Mouse (Mus musculus) urinary bladder, postnatal 14 days (tissue): ENCODE measurements around the gene A630001G21Rik.
A peak's percentile ranks its signal among the peaks of the same experiment; 100 is the strongest.

Experiments
- DNase-seq: peaks from one replicate; pipeline ENCODE4 v3.0.0; 2021; ENCODE audit warnings: low spot score

A630001G21Rik gene

DNA sequence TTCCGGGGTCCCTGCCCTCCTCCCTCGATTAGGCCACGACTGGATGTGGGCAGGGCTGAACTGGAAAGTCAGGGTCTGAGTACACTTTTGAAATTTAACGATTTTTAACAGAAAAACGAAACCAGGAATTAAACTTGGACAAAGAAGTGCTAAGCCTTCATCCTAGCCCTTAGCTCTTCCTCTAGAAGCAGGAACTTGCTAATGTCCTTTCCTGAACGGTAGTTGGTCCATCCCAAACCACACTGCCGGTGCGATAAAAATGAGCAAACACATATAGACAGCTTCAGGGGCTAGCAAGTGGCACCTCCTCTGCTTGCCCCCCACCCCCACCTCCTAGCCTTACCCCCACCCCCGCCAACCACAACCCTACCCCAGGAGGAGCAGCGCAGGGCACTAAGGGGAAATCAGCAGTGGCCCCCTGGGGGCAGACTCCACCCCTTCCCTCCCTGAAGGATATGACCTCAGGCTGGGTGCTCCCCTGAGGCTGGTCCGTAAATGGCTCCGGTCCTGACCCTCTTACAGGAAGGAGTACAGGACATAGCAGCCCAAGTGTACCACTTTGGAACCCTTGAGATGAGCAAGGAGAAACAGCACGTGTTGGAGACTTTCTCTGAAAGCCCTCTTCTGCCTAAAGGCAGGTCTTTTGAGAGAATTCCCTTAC lies 42.9 kb downstream of the A630001G21Rik start:
- DNase-seq = no peak

DNA sequence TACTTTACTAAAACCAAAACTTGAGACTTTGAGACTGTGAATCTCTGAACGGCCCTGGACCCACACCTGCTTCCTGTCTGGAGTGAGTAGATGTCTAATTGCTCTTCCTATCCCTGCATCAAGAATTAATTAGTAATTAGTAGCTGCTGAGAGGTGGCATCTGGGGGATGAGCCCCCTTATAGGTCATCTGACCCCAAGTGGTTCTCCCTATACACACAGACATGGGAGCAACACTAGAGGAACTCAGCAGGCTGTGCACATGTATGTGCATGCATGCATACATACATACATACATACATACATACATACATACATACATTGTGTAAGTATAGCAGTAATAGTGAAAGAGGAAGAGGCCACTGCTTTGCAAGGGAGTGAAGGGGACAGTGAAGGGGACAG lies 43.9 kb downstream of the A630001G21Rik start:
- DNase-seq = no peak

DNA sequence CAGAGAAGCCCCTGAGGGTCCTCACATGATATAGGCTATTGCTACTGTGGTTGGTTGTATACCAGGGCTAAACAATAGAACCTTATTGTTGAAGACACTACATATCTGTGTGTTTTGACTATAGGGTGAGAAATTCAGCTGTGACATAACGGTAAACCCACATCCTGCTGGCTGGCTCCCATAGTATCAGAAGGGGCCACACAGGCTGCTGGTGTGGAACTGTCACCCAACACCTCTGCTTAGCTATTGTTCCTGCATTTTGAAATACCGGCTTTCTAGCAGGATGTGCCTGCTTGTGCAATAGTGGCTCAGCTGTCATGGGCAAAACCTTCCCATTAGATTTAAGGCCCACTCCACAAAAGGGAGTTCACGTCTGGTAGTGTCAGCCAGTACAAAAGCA lies 45.9 kb downstream of the A630001G21Rik start:
- no peak for DNase-seq

DNA sequence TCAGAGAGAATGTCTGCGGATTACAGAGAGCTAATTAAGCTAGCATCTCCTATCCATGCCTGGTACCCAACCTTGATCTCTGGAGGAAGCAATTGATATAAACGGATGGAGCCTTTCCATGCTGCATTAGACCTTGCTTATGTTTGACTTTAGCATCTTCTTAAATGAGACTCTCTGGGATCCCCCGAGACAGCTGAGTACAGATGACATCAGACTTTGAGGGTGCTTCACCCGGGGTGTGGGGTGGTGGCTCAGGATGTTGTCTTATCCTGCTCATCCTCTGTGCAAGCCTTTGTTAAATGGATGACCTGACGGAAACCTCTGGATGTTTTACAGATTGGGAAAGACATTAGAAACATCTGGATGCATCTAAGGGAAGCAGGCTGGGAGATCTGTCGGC lies 48.0 kb downstream of the A630001G21Rik start:
- DNase-seq = no peak

DNA sequence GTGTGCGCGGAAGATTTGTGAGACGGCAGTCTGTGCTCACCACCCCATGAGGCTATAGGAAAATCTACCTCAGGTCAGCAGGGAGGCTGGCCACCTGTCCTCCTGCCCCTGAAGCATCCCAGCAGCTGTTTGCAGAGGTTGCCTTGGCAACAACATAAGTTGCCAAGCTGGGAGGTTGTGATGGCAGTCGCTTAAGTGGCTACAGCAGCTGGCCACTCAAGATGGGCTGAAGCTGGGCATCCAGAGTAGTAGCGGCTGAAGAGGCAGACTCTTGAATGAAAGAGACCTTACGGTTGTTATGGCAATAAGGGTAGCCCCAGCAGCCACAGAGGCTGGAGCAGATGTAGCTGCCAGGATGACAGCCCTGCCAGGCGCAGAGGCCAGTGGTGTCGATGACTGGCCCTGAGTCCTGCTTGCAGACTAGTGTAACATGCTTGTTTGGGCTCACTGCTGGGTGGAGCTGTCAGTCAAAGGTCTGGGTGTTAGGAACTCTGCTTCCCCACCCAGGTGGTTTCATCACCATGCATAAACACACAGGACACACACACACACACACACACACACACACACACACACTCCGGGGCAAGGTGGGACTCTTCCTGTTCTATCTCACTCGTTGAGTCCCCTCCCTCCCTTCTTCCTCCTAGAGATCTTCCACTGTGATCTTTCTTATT lies 58.1 kb downstream of the A630001G21Rik start:
- no peak for DNase-seq

DNA sequence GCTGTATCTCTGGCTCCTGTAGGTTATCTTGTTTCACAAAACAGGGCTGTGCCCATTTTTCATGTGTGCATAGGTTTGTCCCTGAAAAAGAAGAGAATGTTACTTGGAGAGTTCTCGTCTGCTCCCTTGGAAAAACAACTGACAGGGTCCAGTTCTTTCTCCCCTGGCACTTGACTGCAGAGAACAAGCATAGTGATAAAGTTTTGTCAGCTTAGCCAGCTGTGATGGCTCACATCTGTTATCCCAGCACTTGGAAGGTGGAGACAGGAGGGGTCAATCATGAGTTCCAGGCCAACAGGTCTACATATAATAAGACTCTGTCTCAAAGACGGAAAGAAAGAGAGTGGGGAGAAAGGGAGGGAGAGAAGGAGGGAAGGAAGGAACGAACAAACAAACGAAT lies 59.4 kb downstream of the A630001G21Rik start:
- DNase-seq = no peak

DNA sequence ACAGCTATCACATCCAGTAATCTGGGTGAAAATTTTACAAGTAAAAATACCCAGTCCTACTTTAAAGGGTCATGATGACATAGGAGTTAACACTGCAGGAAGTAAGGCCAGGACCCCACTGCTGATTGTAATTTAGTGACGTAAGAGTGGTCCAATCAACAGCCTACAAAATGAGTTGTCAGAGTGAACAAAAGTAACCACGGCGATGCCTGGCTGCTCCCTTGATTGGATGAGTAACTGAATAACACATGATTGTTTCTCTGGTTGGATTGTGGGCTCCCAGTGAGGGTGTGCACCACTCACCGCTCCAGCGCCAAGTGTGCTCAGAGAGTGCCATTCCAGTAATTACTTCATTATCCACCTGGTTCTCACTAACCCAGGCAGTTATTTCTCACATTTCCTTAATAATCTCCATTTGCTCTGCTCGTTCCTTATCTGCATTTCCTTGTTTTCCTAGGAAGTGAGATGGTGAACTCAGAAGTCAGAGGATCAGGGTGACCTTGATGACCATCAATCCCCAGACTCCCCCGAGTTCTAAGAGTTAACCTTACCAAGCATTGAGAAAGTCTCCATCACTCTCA lies 61.9 kb downstream of the A630001G21Rik start:
- DNase-seq = no peak

DNA sequence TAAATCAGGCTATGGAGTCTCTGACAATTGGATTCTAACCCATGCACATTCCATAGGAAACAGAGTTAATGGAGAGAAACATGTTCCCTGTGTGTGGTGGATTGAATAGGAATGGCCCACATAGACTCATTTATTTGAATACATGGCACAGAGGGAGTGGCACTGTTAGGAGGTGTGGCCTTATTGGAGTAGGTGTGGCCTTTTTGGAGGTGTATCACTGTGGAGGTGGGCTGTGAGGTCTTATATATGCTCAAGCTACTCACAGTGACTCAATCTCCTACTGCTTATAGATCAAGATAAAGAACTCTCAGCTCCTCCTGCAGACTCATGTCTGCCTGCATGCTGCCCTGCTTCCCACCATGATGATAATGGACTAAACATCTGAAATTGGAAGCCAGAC lies 63.9 kb downstream of the A630001G21Rik start:
- no peak for DNase-seq

DNA sequence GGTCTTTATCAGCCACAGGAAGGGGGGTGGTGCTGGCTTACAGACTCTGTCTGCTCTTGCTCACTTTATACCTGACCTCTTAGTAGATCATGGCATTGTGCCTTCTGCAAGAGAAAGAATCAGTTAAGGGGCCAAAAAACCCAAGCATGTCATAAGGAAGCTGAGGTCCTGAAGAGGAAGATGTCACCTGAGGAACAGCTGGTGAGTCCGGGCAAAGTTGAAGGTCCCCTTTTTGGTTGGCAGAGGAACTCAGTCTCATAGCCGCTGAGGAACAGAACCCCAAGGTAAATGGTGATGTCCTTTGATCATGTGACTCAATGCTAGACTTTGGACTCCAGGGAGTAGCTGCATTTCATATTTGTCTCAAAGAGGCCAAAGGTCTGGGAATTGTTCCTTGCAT lies 71.7 kb downstream of the A630001G21Rik start:
- no peak for DNase-seq

DNA sequence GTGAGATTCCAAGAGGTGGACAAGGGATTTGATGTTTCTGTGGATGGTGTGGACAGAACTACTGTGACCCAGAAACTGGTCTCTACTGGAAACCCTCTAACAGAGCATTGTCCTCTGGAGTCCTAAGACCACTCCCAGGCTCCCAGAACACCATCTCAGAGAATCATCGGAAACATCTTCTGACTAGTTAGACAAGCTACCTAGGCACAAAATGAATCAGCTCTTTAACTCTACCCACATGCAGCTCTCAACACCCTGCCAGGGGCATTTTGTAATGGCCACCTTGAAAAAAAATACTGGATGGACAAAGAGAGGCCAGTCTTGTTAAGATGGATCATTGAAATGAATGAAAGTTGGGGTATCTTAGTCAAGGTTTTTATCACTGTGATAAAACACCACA lies 72.9 kb downstream of the A630001G21Rik start:
- DNase-seq = no peak

DNA sequence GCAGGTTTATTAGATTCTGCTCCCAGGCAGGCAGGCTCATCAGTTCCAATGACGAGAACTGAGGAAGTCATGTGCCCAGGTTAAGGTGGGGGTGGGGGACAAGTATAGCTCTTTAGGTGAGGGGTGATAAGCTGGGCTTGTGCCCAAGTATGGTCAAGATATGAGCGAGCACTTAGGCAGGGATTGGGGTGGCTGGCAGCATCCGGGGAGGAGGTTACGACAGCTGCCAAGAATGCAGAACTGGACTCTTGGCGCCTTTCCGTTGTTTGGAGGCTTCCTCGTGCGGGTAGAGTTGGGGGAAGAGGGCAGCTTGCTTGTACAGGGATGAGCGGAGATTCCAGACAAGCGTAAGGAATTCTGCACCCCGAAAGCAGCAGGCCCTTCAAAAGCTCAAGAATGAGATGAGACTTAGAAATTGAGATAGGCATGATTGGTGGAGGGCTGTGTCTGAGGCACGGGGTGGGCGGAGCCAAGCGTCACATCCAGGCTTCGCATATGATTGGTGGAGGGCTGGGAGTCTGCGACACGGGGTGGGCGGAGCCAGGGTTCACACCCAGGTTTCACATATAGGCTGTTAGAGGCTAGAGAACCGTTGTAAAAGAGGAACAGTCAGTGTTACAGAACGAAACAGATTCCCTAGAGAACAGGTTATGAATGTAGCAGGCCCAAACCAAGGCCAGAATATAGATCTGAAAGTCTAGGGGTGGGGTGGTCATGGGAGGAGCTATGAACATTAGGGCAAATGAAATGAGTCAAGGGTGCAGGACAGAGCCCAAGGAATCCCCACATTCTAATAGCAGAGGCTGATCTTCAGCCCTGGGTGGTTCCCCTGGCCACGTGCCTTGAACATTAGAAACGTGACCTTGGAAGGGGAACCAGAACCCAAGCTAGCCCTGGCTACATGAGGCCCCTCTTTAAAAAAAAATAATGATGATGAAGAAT lies 74.9 kb downstream of the A630001G21Rik start:
- DNase-seq = peak; percentile 82

DNA sequence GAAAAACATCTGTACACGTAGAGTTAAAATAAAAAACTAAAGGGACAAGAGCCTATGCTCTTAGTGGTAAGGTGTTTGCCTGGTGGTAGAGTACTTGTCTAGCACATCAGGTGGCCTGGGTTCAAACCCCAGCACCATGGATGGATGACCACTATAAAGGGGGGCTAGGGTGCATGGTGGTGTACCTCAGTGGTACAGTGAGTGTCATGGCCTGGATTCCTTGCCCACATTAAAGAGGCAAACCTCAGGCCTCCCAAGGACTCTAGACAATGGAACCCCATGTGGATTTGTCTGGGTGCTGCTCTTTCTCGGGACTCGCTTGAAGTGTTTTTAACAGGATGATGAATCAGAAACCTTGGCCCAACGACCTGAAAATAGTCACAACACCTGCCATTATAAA lies 75.9 kb downstream of the A630001G21Rik start:
- DNase-seq = no peak

DNA sequence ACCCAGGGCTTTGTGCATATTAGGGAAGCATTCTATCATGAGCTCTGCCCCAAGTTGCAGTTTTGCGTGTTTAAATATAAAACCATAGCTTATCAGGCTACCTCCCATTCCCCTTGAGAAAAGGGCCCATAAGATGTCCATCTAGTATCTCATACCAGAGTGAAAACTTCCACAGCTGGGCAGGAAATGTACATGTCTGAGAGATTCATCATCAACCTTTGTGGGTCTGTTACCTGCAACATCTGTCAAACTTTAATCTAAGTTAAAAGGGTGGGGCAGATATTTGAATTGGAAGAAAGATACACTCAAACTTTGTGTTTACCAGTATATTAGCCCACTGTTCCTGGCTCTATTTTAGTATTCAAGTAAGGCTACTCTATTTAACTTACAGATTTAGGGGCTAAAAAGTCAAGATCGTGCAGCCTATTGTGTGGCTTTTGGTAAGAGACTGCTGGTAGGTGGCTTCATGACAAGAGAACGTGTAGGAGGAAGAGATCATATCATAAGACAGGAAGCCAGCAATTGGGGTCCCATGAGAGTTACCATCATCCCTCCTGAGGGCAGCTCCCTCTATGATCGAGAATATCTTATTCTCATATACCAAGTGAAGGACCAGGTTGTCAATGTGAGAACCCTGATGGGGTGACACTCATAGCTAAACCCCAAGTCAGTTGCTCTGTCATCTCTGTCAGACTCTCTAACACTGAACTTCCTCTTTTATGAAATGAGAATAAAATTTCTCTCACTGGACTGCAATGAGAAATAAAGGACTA lies 80.5 kb downstream of the A630001G21Rik start:
- DNase-seq = no peak

DNA sequence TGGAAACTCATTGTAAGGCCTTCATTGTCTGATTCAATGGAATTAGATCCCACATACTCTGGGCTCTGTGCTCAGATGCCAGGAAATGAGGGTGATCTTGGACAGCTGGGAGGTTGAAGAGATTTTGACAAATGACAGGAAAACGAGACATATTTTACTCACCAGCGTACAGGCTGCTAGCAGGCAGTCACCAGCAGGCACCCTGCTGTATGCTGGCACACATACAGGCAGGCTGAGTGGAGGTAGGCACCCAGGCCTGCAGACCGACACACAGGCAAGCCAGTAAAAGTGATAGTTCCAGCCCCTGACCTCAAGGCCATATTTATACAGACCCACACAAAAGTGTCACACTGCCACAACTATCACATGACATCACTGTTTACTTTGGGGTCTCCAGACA lies 82.8 kb downstream of the A630001G21Rik start:
- no peak for DNase-seq

DNA sequence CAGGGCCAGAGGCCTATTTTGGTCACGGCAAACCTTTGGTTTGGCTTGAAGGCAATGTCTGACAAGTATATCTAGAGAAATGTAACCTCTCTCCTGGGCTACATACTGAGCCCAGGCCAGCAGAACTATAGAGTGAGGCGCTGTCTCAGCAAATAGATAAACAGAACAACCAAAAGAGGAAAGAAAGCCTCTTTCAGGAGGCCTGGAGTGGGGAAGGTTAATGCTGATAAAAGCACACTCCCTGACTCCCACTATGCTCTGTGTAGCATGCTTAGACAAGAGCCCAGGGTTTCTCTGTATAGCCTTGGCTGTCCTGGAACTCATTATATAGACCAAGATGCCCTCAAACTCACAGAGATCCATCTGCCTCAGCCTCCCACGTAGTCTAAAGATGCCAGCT lies 85.2 kb downstream of the A630001G21Rik start:
- DNase-seq = no peak

DNA sequence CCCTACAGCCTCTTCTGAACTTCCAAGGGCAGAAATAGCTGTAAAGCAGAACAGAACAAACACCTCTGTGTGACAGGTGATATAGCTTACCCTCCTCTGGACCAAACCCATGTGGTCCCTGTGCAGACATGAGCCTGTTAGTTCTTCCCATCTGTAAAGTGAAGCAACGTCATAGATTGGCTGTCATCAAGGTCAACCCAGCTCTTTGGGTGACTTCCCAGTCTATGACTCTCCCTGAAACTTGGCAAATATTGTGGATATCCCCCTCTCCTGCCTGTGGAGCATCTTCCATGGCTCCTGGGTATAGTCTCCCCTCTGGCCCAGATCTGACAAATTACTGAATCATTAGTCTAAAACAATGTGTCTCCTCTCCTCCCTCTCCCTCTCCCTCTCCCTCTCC lies 86.2 kb downstream of the A630001G21Rik start:
- DNase-seq = no peak

DNA sequence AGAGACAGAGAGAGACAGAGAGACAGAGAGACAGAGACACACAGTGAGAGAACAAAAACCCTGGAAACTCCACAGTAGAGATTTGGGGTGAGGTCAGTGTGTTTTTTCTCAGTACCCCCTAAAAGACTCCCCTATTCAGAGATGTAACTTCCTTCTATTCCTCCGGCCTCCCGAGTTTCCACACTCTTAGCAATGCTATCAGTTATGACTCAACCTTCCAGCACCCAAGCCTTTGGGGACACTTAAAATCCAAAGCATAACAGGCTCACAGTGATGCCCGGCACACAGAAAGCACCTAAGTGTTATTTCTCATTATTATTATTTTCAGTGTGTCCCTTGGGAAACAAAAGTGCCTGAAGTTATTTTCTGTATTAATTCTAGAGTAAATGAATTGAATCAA lies 87.9 kb downstream of the A630001G21Rik start:
- no peak for DNase-seq

DNA sequence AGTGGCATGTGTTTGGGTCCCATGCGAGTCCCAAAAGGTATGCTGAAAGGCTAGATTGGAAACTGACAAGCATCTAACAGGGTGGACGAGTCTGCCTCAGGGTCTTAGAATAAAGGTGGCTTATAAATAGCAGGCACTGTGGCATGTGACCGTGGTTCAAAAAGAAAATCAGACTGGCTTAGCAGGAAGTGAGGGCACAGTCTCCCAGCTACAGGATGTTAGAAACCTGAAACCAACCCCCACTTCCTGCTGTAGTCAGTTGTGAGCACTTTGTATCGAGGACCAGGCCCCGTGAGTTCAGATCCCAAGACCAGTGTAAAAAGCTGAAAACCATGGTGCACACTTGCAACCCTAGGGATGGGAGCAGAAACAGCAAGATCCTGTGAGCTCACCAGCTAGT lies 91.1 kb downstream of the A630001G21Rik start:
- no peak for DNase-seq

DNA sequence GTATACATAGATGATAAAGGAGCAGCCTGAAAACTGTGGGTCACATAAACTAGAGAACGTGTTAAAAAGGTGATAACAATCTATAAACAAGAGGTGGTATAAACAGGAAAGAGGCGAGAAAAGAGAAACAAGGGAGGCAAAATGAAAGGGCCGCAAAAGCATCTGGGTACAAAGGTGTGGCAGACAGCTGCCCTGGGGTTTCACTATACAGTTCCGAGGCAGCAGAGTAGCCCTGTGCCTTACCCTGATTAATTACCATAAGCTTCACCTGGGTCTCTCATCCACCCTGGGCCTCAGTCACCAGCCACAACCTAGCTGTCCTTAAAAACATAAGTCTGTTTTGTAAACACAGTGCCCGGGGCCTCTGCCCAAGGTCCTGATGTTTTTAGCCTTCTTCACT lies 91.8 kb downstream of the A630001G21Rik start:
- no peak for DNase-seq

DNA sequence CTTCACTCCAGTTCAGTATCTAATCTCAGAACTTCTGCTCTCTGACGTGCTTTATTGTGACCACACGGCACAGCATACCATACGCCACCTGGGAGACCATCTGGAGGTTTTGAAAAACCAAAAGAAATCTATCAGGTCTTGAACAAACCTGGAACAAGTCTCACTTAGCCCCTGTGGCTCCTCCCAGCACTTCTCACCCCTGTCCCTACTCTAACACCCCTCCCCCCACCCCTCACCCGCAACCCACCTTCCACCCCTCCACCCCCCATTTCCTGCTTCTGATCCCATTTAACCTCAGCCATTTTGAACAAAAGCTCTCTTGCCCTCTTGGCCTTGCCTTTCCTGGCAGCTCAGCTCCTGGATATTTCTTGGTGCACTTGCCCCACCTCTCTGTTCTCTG lies 98.2 kb downstream of the A630001G21Rik start:
- DNase-seq = no peak
